Mouse (Mus musculus) gastrocnemius, adult 2 months (tissue): ENCODE measurements around the gene Adora3. TPM values are rescaled to one million over a fixed set of nuclear protein-coding genes. Genes with fewer than 3 reads are reported as not detected.
"Not testable (repeated sequence)": the region's sequence is repeated elsewhere in the genome, so short reads cannot be mapped to it uniquely, and the experiment has no call there.

Source experiments
- DNase-seq: peaks from one replicate; pipeline ENCODE4 v3.0.0; 2022
- H3K27ac ChIP-seq: fragments of 200-600 bp; 2 replicates; pipeline ENCODE4 v1.8.1; 2022; ENCODE audit warnings: mild to moderate bottlenecking
- H3K4me3 ChIP-seq: fragments of 200-600 bp; 2 replicates; pipeline ENCODE4 v1.8.1; 2022; ENCODE audit warnings: mild to moderate bottlenecking, moderate library complexity
- CTCF ChIP-seq: fragments of 200-600 bp; IDR thresholded peaks from 2 replicates; pipeline ENCODE4 v1.8.1; 2022; ENCODE audit warnings: antibody characterized with exemption, mild to moderate bottlenecking, moderate library complexity
- intact Hi-C: fragments of 180-260 bp; cut with DNase I; formaldehyde crosslinking; loops from one replicate; pipeline ENCODE4 v1.15.1; 2025
- total RNA-seq, 2 experiments: library from RNA; stranded (reverse); gene quantifications; 2 replicates each; pipeline ENCODE4 v1.2.3; 2021

Gene Adora3
- total RNA-seq, 2 experiments from 2014 or later = not detected

- intact Hi-C loops = no loop called here
- no peak for DNase-seq
- no peak overlapping the region for H3K4me3 ChIP-seq
- H3K27ac ChIP-seq = no peak overlapping the region
- no peak for TF ChIP-seq CTCF
These were observed 43.4 kb downstream of the Adora3 start for GRCm38 (mm10) chr3:105913839-105914681.

- intact Hi-C loops = no loop called here
- Histone ChIP-seq H3K4me3 (no peak overlapping the region), H3K27ac (no peak overlapping the region)
- TF ChIP-seq CTCF = no peak
- no peak for DNase-seq
These were observed 44.6 kb downstream of the Adora3 start for GRCm38 (mm10) chr3:105915281-105915680.

GRCm38 (mm10) chr3:105916455-105916854, 45.8 kb downstream of the Adora3 start:
- H3K4me3 ChIP-seq, H3K27ac ChIP-seq, intact Hi-C loops, DNase-seq: not testable (repeated sequence)

GRCm38 (mm10) chr3:105917656-105918354, 47.1 kb downstream of the Adora3 start:
- intact Hi-C loops = no loop called here

GRCm38 (mm10) chr3:105918355-105918745, 47.7 kb downstream of the Adora3 start:
- no peak for DNase-seq
- no peak overlapping the region for H3K4me3 ChIP-seq
- H3K27ac ChIP-seq = no peak overlapping the region
- TF ChIP-seq CTCF = no peak
- intact Hi-C loops = no loop called here

More at GRCm38 (mm10) chr3:105917656-105918354, 47.1 kb downstream of the Adora3 start:
- DNase-seq = no peak
- Histone ChIP-seq H3K4me3 (no peak overlapping the region), H3K27ac (no peak overlapping the region)
- TF ChIP-seq CTCF = no peak

GRCm38 (mm10) chr3:105920743-105921142, 50.1 kb downstream of the Adora3 start:
- intact Hi-C loops, DNase-seq, H3K27ac ChIP-seq, H3K4me3 ChIP-seq: not testable (repeated sequence)

GRCm38 (mm10) chr3:105921959-105922358, 51.3 kb downstream of the Adora3 start:
- H3K4me3 ChIP-seq = no peak overlapping the region
- no peak for TF ChIP-seq CTCF
- H3K27ac ChIP-seq = no peak overlapping the region
- no peak for DNase-seq
- intact Hi-C loops = no loop called here

GRCm38 (mm10) chr3:105924616-105925015, 54.0 kb downstream of the Adora3 start:
- Histone ChIP-seq H3K4me3 (no peak overlapping the region), H3K27ac (no peak overlapping the region)
- intact Hi-C loops = no loop called here
- DNase-seq = no peak
- no peak for TF ChIP-seq CTCF

GRCm38 (mm10) chr3:105927561-105928194, 57.0 kb downstream of the Adora3 start:
- H3K4me3 ChIP-seq = no peak overlapping the region
- intact Hi-C loops = no loop called here
- H3K27ac ChIP-seq = no peak overlapping the region
- DNase-seq = no peak
- no peak for TF ChIP-seq CTCF

GRCm38 (mm10) chr3:105928195-105928569, 57.5 kb downstream of the Adora3 start:
- H3K27ac ChIP-seq = no peak overlapping the region
- intact Hi-C loops = no loop called here
- no peak for TF ChIP-seq CTCF
- DNase-seq = no peak
- H3K4me3 ChIP-seq = no peak overlapping the region

GRCm38 (mm10) chr3:105928781-105929180, 58.1 kb downstream of the Adora3 start:
- TF ChIP-seq CTCF = no peak

GRCm38 (mm10) chr3:105929821-105930220, 59.2 kb downstream of the Adora3 start:
- no peak for TF ChIP-seq CTCF
- intact Hi-C loops = no loop called here
- Histone ChIP-seq H3K27ac (no peak overlapping the region), H3K4me3 (no peak overlapping the region)
- no peak for DNase-seq

More at GRCm38 (mm10) chr3:105928781-105929180, 58.1 kb downstream of the Adora3 start:
- intact Hi-C loops = no loop called here
- Histone ChIP-seq H3K4me3 (no peak overlapping the region), H3K27ac (no peak overlapping the region)
- no peak for DNase-seq

- no peak for DNase-seq
- no peak overlapping the region for H3K27ac ChIP-seq
- intact Hi-C loops = no loop called here
- H3K4me3 ChIP-seq = no peak overlapping the region
- no peak for TF ChIP-seq CTCF
These were observed 60.4 kb downstream of the Adora3 start for GRCm38 (mm10) chr3:105931095-105931494.
